Mouse (Mus musculus) C2C12 (cell line): Measurements from ENCODE around the gene Slc15a4.

Experiments
- CTCF ChIP-seq: IDR thresholded peaks from one replicate; pipeline ENCODE4 v1.5.1; 2011; ENCODE audit not compliant: control insufficient read depth, insufficient read depth, insufficient read length
- FOSL1 ChIP-seq: IDR thresholded peaks from one replicate; pipeline ENCODE4 v1.8.0; 2011; ENCODE audit warnings: mild to moderate bottlenecking, low read length; ENCODE audit not compliant: poor library complexity, insufficient read depth, severe bottlenecking
- MYOG ChIP-seq: IDR thresholded peaks from one replicate; pipeline ENCODE4 v1.6.1; 2011; ENCODE audit not compliant: control insufficient read depth, insufficient read length; ENCODE audit errors: extremely low read depth
- USF1 ChIP-seq: IDR thresholded peaks from one replicate; pipeline ENCODE4 v1.6.1; 2011; ENCODE audit warnings: low read depth, mild to moderate bottlenecking, control low read depth, moderate library complexity

DNA sequence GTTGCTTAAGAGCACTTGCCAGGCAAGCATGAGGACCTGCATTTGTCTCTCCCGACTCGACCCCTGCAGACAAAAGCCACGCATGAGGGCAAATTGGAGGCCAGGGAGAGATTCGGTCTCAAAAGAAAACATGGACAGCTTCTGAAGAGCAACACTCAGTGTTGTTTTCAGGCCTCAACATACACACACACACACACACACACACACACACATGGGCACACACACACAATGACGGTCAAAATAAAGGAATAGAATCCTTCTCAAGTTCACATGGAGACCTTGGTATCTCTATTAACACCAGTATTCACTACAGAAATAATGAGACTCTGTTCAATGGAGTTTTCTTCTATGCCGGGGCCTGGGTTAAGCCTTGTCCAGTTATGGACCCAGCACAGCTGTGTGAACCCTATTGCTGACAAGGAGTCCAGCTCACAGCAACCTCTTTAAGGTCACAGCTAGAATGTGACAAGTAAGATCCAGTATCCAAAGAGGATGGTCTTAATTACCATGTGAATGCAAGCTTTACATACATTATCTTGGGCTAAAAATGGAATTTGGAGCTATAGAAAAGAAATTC is 65.4 kb downstream of the Slc15a4 start:
- TF ChIP-seq CTCF (no peak), MYOG (no peak), USF1 (no peak), FOSL1 (no peak)
